Mouse (Mus musculus): ENCODE measurements around the gene Aicda. TPM values are rescaled to one million over a fixed set of nuclear protein-coding genes. Genes with fewer than 3 reads are reported as not detected.
A peak's percentile ranks its signal among the peaks of the same experiment; 100 is the strongest.
"Not testable (repeated sequence)": the region's sequence is repeated elsewhere in the genome, so short reads cannot be mapped to it uniquely, and the experiment has no call there.

Gene Aicda
- total and polyA plus RNA-seq, 2 experiments from 2014 or later = 1.3 to 3.1 TPM

DNA sequence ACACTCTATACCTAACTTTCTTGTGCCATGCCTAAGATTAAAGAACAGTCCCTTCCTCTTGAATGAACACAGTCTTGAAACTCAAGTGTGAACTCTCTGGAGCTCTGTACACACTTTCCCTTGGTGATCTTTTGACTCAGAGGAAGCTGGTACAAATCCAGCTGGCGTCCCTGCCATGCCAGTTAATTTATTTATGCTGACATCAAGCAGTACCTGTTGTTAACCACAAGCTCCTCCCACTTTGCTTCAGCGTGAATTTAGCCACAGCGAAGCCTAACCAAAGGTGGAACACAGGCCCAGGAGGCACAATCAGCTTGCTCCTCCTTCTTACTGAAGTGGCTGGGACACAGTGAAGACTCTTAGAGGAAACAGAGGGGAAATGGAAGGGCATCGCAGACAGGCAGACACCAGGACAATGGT lies 20.7 kb upstream of the Aicda start:
- 5% methylated on average over 4 of the region's 4 CpGs for WGBS
- peak; percentile 6; the same call in 1 of the 2 replicates for ATAC-seq
- DNase-seq = peak; percentile 41

DNA sequence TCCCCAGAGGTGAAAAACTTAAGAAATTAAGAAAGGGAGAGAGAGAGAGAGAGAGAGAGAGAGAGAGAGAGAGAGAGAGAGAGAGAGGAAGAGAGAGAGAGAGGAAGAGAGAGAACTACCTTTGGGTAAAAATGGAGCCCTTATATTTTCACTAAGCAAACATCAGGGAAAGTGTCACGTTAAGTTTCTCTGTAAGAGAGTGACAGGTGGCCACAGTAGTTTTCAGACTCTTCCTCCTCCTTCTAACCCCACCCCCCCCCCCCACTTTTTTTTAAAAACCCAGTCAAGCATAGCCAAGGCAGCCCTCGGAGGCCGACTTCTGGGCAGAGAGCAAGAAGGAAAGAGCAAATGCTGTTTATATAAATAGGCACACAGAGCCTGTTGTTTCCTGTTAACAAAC lies 19.6 kb upstream of the Aicda start:
- Histone ChIP-seq H3K36me3 (ENCODE audit: insufficient read depth) (no peaks in the 10 kb centered on the region), H3K27me3 (ENCODE audit: insufficient read depth, low read length) (no peaks in the 10 kb centered on the region), H3K27ac (ENCODE audit: low read depth, low read length) (no peak overlapping the region), H3K4me2 (ENCODE audit: low read depth) (no peak overlapping the region), H3K9me3 (ENCODE audit: low read length) (no peaks in the 10 kb centered on the region), H3K4me1 (ENCODE audit: insufficient read depth) (no peaks in the 10 kb centered on the region), H3K9ac (no peak overlapping the region), H3K4me3 (ENCODE audit: low read depth, low read length) (no peak overlapping the region)
- no peak for DNase-seq
- no peak for ATAC-seq
- 21% methylated on average over 3 of the region's 3 CpGs for WGBS
- no peak for TF ChIP-seq CTCF (IDR thresholded peaks at IDR 0.05; ENCODE audit: low read depth)

More for the DNA sequence above, 20.7 kb upstream of the Aicda start:
- TF ChIP-seq CTCF (IDR thresholded peaks at IDR 0.05; ENCODE audit: low read depth) = no peak
- H3K36me3 ChIP-seq (ENCODE audit: insufficient read depth) = no peaks in the 10 kb centered on the region
- no peak overlapping the region for H3K9ac ChIP-seq
- H3K9me3 ChIP-seq (ENCODE audit: low read length) = no peaks in the 10 kb centered on the region
- no peaks in the 10 kb centered on the region for H3K27me3 ChIP-seq (ENCODE audit: insufficient read depth, low read length)
- no peak overlapping the region for H3K27ac ChIP-seq (ENCODE audit: low read depth, low read length)
- H3K4me3 ChIP-seq (ENCODE audit: low read depth, low read length) = no peak overlapping the region
- H3K4me1 ChIP-seq (ENCODE audit: insufficient read depth) = no peaks in the 10 kb centered on the region
- H3K4me2 ChIP-seq (ENCODE audit: low read depth) = peak overlapping the region; percentile 24; the same call in 1 of the 2 replicates

DNA sequence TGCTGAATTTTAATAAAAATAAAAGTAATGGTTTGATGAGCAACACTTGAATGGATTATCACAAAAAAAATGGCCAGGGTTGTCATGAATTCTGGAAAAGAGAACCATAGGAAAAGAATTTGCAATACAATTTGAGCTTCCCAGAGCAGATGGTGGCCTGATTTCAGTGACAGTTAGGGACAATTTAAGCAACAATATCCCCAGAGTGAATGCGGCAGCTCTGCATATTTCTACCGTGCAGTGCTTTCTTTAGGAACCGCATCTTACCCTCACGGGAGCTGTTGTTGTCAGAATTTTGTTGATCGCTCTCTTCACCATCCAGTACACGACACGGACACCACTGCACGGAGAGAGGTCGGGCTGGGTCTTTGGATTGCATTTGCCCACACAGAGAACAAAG lies 14.0 kb upstream of the Aicda start:
- Histone ChIP-seq H3K27me3 (ENCODE audit: insufficient read depth, low read length) (no peaks in the 10 kb centered on the region), H3K36me3 (ENCODE audit: insufficient read depth) (no peaks in the 10 kb centered on the region), H3K4me3 (ENCODE audit: low read depth, low read length) (no peak overlapping the region), H3K27ac (ENCODE audit: low read depth, low read length) (no peak overlapping the region), H3K9ac (no peak overlapping the region), H3K9me3 (ENCODE audit: low read length) (no peaks in the 10 kb centered on the region), H3K4me2 (ENCODE audit: low read depth) (no peak overlapping the region), H3K4me1 (ENCODE audit: insufficient read depth) (no peaks in the 10 kb centered on the region)
- 73% methylated on average over 9 of the region's 9 CpGs for WGBS
- ATAC-seq (peak; percentile 50; the same call in 1 of the 2 replicates), DNase-seq (peak; percentile 13)
- no peak for TF ChIP-seq CTCF (IDR thresholded peaks at IDR 0.05; ENCODE audit: low read depth)

DNA sequence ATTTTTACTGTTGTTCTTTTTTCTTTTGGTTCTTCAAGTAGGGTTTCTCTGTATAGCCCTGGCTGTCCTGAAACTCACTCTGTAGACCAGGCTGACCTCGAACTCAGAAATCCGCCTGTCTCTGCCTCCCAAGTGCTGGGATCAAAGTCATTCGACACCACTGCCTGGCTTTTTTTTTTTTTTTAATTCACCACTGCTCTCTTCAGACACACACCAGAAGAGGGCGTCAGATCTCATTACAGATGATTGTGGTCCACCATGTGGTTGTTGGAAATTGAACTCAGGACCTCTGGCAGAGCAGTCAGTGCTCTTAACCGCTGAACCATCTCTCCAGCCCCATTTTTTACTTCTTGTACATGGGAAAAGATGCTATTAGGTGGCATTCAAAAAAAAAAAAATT lies 11.1 kb upstream of the Aicda start:
- H3K4me1 ChIP-seq (ENCODE audit: insufficient read depth); H3K27me3 ChIP-seq (ENCODE audit: insufficient read depth, low read length); H3K27ac ChIP-seq (ENCODE audit: low read depth, low read length); H3K4me3 ChIP-seq (ENCODE audit: low read depth, low read length); H3K9ac ChIP-seq; H3K36me3 ChIP-seq (ENCODE audit: insufficient read depth); H3K9me3 ChIP-seq (ENCODE audit: low read length); ATAC-seq; DNase-seq; H3K4me2 ChIP-seq (ENCODE audit: low read depth): not testable (repeated sequence)
- WGBS = 79% methylated on average over 5 of the region's 5 CpGs

DNA sequence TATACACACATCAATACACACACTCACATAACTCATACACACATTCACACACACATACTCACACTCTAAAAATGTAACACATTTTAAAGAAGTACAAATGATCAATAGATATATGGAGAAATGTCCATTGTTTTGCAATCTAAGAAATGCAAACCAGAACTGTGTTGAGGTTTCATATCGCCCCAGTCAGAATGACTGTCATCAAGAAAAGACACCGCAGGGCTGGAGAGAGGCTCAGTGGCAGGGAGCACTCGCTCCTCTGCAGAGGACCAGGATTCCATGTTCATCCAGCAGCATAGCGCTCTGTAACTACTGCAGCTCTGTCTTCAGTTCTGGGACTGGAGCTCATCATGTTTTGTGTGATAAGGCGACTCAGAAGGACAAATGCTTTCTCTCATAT lies 10.0 kb upstream of the Aicda start:
- ATAC-seq (no peak), DNase-seq (no peak)
- H3K4me3 ChIP-seq (ENCODE audit: low read depth, low read length) = no peak overlapping the region
- H3K4me2 ChIP-seq (ENCODE audit: low read depth) = no peak overlapping the region
- H3K4me1 ChIP-seq (ENCODE audit: insufficient read depth) = no peaks in the 10 kb centered on the region
- H3K27me3 ChIP-seq (ENCODE audit: insufficient read depth, low read length) = no peaks in the 10 kb centered on the region
- no peak for TF ChIP-seq CTCF (IDR thresholded peaks at IDR 0.05; ENCODE audit: low read depth)
- WGBS = 82% methylated on average over 5 of the region's 5 CpGs
- H3K36me3 ChIP-seq (ENCODE audit: insufficient read depth) = no peaks in the 10 kb centered on the region
- no peak overlapping the region for H3K9ac ChIP-seq
- H3K9me3 ChIP-seq (ENCODE audit: low read length) = no peaks in the 10 kb centered on the region
- no peak overlapping the region for H3K27ac ChIP-seq (ENCODE audit: low read depth, low read length)

DNA sequence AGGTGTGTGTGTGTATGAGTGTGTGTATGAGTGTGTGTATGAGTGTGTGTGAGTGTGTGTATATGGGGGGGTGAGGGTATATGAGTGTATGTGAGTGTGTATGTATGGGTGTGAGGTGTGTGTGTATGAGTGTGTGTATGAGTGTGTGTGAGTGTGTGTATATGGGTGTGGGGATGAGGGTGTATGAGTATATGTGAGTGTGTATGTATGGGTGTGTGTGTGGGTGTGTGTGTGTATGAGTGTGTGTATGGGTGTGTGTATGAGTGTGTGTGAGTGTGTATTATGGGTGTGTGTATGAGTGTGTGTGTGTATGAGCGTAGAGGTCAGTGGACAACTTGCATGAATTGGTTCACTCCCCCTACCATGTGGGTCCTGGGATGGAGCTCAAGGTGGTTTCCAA lies 8.9 kb upstream of the Aicda start:
- WGBS = 100% methylated on average over 1 of the region's 1 CpGs
- no peaks in the 10 kb centered on the region for H3K4me1 ChIP-seq (ENCODE audit: insufficient read depth)
- H3K4me3 ChIP-seq (ENCODE audit: low read depth, low read length) = no peak overlapping the region
- no peak overlapping the region for H3K9ac ChIP-seq
- no peaks in the 10 kb centered on the region for H3K36me3 ChIP-seq (ENCODE audit: insufficient read depth)
- H3K27me3 ChIP-seq (ENCODE audit: insufficient read depth, low read length) = no peaks in the 10 kb centered on the region
- no peak overlapping the region for H3K27ac ChIP-seq (ENCODE audit: low read depth, low read length)
- ATAC-seq (no peak), DNase-seq (no peak)
- TF ChIP-seq CTCF (IDR thresholded peaks at IDR 0.05; ENCODE audit: low read depth) = no peak
- H3K4me2 ChIP-seq (ENCODE audit: low read depth) = no peak overlapping the region
- no peaks in the 10 kb centered on the region for H3K9me3 ChIP-seq (ENCODE audit: low read length)

DNA sequence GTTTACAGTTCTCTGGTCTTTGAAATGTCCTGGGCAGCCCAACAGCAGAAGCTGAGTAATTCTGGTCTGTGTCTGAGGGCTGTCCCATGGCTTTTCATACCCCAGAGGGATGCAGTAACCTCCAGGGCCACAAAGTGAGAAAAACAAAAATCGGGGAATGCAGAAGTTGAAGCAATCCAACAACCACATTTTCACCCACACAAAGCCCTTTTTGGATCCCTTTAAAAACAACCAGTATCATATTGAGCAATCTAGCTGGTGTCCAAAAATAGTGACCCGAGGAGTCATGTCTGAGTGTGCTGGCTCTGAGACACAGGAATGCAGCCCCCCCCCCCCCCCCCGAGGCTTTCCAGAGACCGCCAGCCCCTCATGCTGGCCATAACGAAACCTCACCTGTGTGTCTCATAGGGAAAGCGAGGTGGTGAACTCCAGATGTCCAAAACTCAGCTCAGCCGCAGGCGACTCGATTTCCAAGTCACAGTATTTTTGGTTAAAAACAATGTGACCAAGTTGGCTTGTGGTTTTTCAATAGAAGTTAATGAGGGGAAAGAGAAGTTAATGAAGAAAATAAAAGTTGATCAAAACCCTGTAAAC lies 8.2 kb upstream of the Aicda start:
- 75% methylated on average over 9 of the region's 9 CpGs for WGBS
- H3K36me3 ChIP-seq (ENCODE audit: insufficient read depth) = no peaks in the 10 kb centered on the region
- no peaks in the 10 kb centered on the region for H3K27me3 ChIP-seq (ENCODE audit: insufficient read depth, low read length)
- DNase-seq (no peak), ATAC-seq (no peak)
- H3K27ac ChIP-seq (ENCODE audit: low read depth, low read length) = no peak overlapping the region
- no peak overlapping the region for H3K4me3 ChIP-seq (ENCODE audit: low read depth, low read length)
- no peaks in the 10 kb centered on the region for H3K4me1 ChIP-seq (ENCODE audit: insufficient read depth)
- TF ChIP-seq CTCF (IDR thresholded peaks at IDR 0.05; ENCODE audit: low read depth) = no peak
- no peak overlapping the region for H3K9ac ChIP-seq
- H3K9me3 ChIP-seq (ENCODE audit: low read length) = no peaks in the 10 kb centered on the region
- no peak overlapping the region for H3K4me2 ChIP-seq (ENCODE audit: low read depth)
